Mouse (Mus musculus) gastrocnemius, adult 2 months (tissue): ENCODE measurements around the gene Tmem200a. TPM values are rescaled to one million over a fixed set of nuclear protein-coding genes. Genes with fewer than 3 reads are reported as not detected.

Experiments
- DNase-seq: peaks from one replicate; pipeline ENCODE4 v3.0.0; 2022
- H3K27ac ChIP-seq: fragments of 200-600 bp; 2 replicates; pipeline ENCODE4 v1.8.1; 2022; ENCODE audit warnings: mild to moderate bottlenecking
- H3K4me3 ChIP-seq: fragments of 200-600 bp; 2 replicates; pipeline ENCODE4 v1.8.1; 2022; ENCODE audit warnings: mild to moderate bottlenecking, moderate library complexity
- CTCF ChIP-seq: fragments of 200-600 bp; IDR thresholded peaks from 2 replicates; pipeline ENCODE4 v1.8.1; 2022; ENCODE audit warnings: antibody characterized with exemption, mild to moderate bottlenecking, moderate library complexity
- intact Hi-C: fragments of 180-260 bp; cut with DNase I; formaldehyde crosslinking; loops from one replicate; pipeline ENCODE4 v1.15.1; 2025
- total RNA-seq, 2 experiments: library from RNA; stranded (reverse); gene quantifications; 2 replicates each; pipeline ENCODE4 v1.2.3; 2021

Gene Tmem200a
- total RNA-seq, 2 experiments from 2014 or later: 0.81 TPM; not detected in 1

DNA sequence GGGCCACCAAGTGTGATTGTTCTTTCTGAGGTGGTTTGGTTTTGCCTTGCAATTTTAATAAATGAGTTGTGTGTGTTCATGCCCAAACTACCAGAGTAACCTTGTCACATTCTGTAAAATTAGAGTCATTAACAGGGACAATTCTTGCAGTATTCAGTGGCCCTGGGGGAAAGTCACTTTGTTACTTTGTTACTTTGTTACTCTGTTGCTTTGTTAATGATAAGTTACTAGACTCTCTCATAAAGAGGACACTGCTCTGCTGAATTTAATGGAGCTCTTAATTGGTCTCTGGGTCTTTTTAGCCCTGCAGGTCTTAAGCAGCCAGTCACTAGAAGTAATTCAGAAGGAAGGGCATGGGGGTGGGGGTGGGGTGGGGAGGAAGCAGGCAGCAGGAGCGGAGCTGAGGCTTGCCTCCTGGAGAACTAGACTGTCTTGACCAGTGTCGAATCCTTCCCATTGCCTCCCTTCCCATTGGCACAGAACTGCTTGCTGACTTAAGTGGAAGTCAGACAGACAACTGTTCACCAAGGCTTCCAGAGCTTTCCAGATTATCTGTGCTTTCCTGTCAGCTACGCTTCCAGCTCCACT, 124.1 kb downstream of the Tmem200a start:
- DNase-seq: no peak
- no peak for TF ChIP-seq CTCF
- intact Hi-C loops: no loop called here
- Histone ChIP-seq H3K27ac (no peak overlapping the region), H3K4me3 (no peak overlapping the region)

DNA sequence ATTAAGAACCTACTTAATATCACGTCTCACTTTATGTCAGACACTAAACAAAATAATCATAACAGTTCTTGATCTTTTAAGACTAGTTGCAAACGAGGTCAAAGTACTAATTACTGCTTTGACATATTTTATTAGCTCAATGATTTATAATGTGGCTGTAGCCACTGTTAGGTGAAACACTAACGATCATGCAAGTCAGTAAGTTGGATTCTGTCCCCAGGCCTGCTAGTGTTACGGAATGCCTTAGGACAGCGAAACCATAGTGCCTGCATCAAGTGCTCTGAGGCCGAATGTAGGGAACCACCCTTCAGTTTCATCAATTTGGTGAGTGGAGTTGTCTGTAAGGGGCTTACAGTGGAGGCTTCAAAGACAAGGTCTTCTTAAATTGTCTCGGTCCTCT, 126.0 kb downstream of the Tmem200a start:
- intact Hi-C loops: no loop called here
- no peak overlapping the region for H3K27ac ChIP-seq
- no peak for TF ChIP-seq CTCF
- no peak overlapping the region for H3K4me3 ChIP-seq
- no peak for DNase-seq

DNA sequence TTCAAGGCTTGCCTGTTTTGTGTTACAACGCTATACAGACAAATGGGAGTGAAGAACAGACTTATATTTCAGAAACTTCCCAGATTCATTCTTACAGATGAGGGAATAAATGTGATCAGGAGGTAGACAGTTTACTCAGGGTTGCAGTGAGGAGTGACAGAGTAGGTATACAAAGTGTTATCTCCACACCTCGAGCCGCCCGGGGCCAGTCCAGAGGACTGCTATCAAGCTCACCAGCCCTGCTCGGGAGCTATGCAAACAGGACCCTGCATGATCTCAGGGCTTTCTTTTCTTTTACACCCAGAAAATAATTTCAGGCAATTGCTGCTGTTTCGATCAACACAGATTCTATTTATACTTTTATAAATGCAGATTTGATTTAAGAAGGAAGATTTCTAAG, 126.7 kb downstream of the Tmem200a start:
- intact Hi-C loops: no loop called here
- no peak overlapping the region for H3K4me3 ChIP-seq
- DNase-seq: no peak
- TF ChIP-seq CTCF: no peak
- no peak overlapping the region for H3K27ac ChIP-seq

DNA sequence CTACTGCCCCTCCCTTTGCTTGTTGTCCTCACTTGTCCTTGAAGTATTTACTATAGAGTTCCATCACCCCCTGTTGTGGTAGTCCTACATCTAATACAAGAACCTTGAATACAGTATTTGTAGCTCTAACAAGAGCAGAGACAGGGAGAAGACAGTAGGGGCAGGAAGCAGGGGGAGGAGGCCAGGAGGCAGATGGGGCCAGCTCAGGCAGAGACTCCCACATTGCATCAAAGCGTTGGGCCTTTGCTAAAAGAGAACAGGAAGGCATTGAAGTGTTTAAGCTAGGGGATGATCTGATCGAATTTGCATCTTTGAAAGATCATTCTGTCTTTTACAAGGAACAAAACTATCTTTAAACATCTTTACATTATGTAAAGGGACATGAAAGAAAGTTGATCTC, 133.0 kb downstream of the Tmem200a start:
- H3K4me3 ChIP-seq: no peak overlapping the region
- intact Hi-C loops: no loop called here
- no peak for DNase-seq
- no peak overlapping the region for H3K27ac ChIP-seq
- no peak for TF ChIP-seq CTCF

DNA sequence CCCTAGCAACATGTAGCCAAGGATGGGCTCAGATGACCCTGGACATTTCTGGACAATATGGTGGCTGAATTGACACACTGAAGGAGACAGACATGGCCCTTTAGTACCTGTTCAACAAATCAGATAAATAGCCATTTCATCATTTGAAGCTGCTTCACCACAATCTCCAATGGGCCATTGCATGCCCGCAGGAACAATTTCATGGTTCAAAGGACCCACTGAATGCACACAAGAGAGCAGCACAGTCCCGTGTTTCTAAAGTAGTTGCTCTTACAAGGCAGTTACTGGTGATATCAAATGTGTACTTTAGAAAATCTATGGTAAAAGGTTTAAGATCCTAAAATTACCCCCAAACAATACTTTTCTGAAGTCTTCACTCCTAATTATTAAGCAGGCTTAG, 134.2 kb downstream of the Tmem200a start:
- intact Hi-C loops: no loop called here
- H3K4me3 ChIP-seq: no peak overlapping the region
- H3K27ac ChIP-seq: no peak overlapping the region
- TF ChIP-seq CTCF: no peak
- no peak for DNase-seq

DNA sequence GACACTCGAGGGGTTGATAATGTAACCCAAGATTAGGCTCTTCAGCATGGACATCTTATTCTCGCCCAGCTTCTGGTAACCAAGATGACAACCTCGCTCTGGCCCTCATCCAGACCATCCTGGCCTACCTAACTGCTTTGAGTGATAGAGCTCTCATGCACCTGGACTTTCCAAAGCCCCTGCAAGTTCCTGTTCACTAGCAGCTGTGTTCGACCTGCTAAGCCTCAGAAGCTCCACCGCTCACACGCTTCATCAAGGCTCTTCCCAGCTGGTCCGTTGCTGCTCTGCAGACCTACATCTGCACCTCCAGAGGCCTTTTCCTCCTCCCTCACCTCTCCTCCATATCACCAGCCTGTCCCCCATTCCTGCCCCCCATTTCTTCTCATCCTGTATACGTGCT, 147.1 kb downstream of the Tmem200a start:
- intact Hi-C loops: no loop called here
- no peak overlapping the region for H3K27ac ChIP-seq
- H3K4me3 ChIP-seq: no peak overlapping the region
- no peak for DNase-seq
- TF ChIP-seq CTCF: no peak

DNA sequence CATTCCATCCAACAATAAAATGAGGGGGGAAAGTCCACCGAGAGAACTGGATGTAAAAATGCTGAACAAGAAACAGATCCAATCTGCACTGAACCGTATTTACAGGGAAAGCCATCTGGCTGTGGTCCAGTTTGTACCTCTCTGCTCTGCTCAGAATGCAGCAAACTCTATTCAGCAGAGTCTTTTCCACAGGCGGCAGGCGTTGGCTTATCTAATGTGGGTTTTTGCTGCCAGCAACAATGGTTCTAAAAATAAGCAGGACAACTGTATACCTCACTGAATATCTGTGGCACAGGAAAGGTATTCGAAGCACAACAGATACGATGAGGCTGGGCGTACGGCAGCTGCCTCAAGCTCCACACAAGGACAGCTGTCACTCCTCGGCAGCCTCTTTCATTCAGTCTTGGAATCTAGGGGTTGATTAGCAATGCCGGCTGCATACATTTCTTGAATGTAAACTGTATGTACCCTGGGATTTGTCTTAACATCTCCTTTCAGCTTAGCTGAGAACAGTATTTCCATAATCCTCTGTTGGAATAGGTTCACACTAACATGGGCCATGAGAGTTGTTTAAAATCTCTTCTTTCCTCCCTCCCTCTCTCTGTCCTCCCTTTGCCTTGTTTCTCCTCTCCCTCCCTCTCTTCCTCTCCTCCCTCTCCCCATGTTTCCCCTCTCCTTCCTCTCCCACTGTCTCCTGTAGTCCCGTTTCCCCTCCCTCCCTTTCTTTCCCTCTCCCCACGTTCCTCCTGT, 149.3 kb downstream of the Tmem200a start:
- DNase-seq: no peak
- H3K4me3 ChIP-seq: no peak overlapping the region
- H3K27ac ChIP-seq: no peak overlapping the region
- intact Hi-C loops: no loop called here
- no peak for TF ChIP-seq CTCF

DNA sequence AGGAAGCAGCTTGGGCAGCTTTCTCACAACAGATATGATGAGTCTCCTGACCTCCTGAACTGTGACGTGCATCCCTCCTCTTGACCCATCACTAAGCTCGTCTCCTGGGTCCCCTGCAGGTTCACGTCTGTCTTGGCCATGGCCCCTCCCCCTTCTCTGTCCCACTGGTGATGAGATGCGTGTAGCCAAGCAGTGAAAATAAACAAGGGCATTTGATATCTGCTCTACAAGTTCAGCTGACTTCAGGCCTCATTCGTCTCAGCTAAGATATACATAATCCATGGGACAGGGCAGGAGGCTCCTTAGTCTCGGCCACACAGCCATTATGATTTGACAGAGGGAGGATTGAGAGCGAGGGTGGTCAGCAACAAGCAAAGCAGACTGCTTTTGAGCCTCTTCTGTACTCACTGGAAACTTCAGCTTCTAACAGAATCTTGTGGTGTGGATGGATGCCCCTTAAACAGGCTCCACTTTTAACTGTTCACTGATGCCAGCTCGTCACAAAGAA, 149.9 kb downstream of the Tmem200a start:
- no peak for TF ChIP-seq CTCF
- no peak for DNase-seq
- intact Hi-C loops: no loop called here
- H3K27ac ChIP-seq: no peak overlapping the region
- no peak overlapping the region for H3K4me3 ChIP-seq

DNA sequence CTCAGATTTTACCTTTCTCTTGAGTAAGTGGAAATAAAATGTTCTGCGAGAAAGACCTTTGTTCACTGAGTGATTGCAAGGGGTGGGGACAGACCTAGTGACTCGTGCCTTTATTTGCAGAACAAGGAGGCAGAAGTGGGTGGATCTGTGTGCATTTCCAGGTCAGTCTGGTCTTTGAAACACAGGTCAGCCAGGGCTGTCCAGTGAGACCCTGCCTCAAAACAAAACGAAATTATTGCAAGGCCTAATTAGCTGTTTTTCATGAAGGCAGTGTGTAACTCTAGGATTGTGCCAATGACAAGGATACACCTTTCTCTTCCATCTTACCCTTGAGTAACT, 150.4 kb downstream of the Tmem200a start:
- Histone ChIP-seq H3K4me3 (no peak overlapping the region), H3K27ac (no peak overlapping the region)
- no peak for DNase-seq
- TF ChIP-seq CTCF: no peak
- intact Hi-C loops: no loop called here

DNA sequence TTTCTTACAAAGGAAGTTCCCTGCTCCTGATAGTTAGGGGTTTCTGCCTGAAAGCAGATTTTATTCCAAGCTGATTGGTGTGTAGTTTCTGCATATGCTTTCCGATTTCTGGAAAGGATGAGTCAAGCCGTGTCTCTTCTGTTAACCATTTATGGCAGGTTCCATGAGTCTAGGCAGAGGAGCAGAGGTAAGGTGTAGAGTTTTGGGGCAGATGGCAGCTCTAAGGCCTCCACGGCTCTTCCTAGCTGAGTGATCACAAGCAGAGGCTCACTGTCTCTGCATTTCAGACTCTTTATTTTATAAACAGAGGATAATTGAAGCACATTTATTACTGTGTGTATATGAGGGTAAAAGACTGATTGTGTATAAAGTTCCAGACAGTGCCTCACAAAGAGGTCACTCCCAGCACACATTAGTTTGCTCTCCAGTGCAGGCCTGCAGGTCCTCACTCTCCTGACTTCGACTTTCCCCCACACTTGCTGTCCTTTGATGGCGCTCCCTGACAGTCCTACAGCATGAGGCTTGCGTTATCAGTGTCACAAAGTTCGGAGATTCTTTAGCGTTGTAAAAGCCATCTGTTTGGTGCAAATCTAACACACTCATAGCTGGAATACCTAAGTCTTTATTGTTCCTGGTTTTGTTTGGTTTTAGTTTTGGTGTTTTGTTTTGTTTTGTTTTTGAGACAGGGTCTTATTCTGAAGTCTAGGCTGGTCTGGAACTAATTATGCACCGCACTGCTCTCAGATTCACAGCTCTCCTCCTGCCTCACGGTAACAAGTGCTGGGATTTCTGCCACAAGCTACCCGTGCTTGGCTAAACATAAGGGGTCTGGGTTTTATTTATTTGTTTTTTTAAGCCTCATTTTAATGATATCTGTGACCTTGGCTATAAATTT, 151.1 kb downstream of the Tmem200a start:
- no peak for TF ChIP-seq CTCF
- no peak overlapping the region for H3K27ac ChIP-seq
- DNase-seq: no peak
- H3K4me3 ChIP-seq: no peak overlapping the region
- intact Hi-C loops: no loop called here

DNA sequence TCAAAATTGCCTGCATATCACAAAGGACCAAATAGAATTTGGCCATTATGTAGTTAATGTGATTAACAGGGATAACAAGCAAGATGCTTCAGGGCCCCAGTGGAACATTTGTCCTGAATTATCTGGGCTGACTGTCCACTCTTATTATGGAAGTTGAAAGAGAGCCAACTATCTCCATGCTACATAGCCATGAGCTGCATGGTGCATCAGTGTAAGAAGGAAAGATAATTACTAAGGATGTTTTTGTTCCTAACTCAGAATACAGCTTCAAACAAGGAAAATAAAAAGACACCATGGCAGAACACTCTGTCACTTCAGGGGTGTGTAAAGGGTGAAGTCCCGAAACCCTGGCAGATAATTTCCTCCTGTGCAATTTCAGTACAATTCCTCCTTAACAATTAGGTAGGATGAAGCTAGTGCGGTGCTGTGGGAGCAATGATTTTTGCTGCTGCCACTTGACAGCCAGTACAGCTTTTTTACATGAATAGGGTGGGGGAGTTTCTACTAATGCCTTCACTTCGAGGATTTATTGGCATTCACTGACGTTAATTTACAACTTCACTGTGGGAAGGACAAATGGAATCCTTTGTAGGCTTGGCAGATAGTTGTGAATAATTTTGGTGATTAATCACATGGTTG, 158.1 kb downstream of the Tmem200a start:
- Histone ChIP-seq H3K27ac (no peak overlapping the region), H3K4me3 (no peak overlapping the region)
- TF ChIP-seq CTCF: no peak
- intact Hi-C loops: no loop called here
- DNase-seq: no peak

DNA sequence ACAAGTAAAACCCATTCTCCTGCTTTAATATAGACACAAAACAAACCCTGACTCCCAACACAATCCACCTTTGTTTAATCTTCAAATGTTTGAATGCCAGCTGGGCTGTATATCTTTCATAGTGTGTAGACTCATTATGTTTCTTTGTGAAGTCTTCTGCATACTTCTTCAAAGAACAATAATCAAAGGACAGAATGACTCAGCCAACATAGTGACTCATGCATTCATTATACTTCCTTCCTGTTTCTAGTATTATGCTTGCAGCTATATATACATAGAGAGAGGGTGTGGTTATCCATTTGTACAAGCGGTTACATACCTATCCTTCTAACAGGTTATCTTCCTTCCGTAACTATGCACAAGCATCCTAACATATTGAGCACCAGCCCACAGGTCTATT, 160.7 kb downstream of the Tmem200a start:
- TF ChIP-seq CTCF: no peak
- Histone ChIP-seq H3K4me3 (no peak overlapping the region), H3K27ac (no peak overlapping the region)
- DNase-seq: no peak
- intact Hi-C loops: no loop called here

DNA sequence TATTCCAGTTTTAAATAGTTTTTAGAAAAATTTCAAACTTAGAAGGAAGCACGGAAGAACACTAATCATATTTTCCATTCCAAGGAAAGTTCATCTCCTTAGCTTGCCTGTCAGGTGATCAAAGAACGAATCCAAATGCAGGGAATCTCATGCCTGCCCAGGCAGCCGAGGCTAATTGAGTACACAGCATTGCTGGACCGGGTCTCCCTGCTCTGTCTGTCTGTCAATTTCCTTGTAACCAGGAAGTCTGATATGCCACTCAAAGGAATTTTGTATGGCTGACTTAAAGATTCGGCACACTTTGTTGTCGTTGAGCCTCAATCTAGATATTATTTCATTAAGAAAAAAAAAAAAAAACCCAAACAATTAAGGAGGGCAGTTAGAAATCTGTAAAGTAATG, 168.6 kb downstream of the Tmem200a start:
- DNase-seq: no peak
- TF ChIP-seq CTCF: no peak
- Histone ChIP-seq H3K4me3 (no peak overlapping the region), H3K27ac (no peak overlapping the region)
- intact Hi-C loops: no loop called here
